Mouse (Mus musculus): ENCODE results near the gene Xrcc6.

DNA sequence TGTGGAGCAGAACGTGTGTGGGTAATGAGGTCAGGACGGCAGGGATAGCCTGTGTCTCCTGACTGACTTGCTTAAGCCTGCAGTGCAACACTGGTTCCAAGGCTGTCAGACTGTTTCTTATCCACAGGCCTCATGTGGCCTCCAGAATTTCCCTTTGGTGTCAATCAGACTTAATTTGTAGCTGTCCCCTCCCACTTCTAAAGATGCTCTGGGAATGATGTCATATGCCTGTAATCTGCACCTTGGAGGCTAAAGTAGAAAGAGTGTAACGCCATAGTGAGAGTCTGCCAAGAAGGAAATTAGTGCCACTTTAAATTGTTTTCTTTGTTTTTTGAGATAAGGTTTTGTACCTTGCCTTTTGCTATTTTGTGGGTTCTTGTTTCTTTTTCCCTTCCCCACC is 31.7 kb downstream of the Xrcc6 start:
- TF ChIP-seq CTCF (IDR thresholded peaks at IDR 0.05; ENCODE audit: low read depth, low read length) = no peak
- TF ChIP-seq POLR2AphosphoS5 (IDR thresholded peaks at IDR 0.05; ENCODE audit: insufficient replicate concordance, low read depth, low read length) = no peak
